Mouse (Mus musculus): ENCODE results near the gene Tmem128. TPM values are rescaled to one million over a fixed set of nuclear protein-coding genes. Genes with fewer than 3 reads are reported as not detected.

Gene Tmem128
- polyA plus RNA-seq, 1 experiment: not detected

DNA sequence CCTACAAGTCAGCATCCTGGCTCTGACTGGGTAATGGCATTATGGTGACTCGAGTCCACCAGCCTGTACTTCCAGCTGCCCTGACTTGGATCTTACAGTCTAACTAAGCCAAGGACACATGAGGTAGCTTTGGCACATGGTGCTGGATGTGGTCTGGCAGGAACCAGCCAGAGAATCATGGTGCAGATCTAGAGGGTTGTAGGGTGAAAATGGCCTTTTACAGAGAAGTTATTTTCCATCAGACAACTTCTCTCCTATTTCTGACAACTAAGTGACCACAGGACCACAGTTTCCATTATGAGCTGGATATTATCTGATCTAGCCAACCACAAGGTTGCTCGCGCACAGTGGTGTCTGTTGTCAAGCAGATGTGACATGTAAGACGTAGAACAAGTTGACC lies 13.8 kb downstream of the Tmem128 start:
- TF ChIP-seq POLR2A (IDR thresholded peaks at IDR 0.05; ENCODE audit: insufficient read depth, low read depth, low read length) (no peak), CTCF (IDR thresholded peaks at IDR 0.05; ENCODE audit: insufficient read depth, low read depth, low read length) (no peak)
- Histone ChIP-seq H3K4me3 (ENCODE audit: insufficient read depth, low read depth, low read length) (no peak overlapping the region), H3K4me1 (ENCODE audit: control insufficient read depth, insufficient read depth, low read length) (peaks cover 17% of the 10 kb centered on the region), H3K27ac (ENCODE audit: insufficient read depth, low read depth, low read length) (no peak overlapping the region)
- 92% methylated on average over 4 of the region's 4 CpGs for WGBS

GRCm38 (mm10) chr5:38275771-38276170 lies 15.8 kb downstream of the Tmem128 start, which contains the start of gene Otop1:
Gene Otop1 (plus strand): TSS chr5:38275972.
- Histone ChIP-seq H3K4me1 (ENCODE audit: control insufficient read depth, insufficient read depth, low read length) (peaks cover 17% of the 10 kb centered on the region), H3K4me3 (ENCODE audit: insufficient read depth, low read depth, low read length) (no peak within 1 kb of the TSS), H3K27ac (ENCODE audit: insufficient read depth, low read depth, low read length) (no peak within 1 kb of the TSS)
- WGBS: 23% methylated on average over 4 of the region's 4 CpGs
- TF ChIP-seq CTCF (IDR thresholded peaks at IDR 0.05; ENCODE audit: insufficient read depth, low read depth, low read length) (no peak), POLR2A (IDR thresholded peaks at IDR 0.05; ENCODE audit: insufficient read depth, low read depth, low read length) (no peak)

DNA sequence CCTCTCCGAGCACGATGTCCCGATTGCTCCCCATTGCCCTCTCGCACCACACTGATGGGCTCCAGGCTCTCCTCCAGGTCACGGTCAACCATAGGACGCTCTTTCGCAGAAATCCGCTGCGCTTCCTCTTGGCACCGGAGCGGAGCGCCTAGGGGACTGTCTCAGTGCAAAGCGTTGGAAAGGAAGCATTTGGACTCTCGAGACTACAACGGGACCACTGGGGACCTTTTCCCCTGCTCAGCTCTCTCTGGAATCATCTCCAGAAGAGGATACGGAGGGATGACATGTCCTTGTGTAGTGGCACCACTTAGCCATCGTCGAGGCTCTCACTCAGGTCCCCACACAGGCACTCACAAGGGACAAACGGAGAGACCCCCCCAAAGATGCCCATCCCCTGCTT lies 16.5 kb downstream of the Tmem128 start:
- TF ChIP-seq POLR2A (IDR thresholded peaks at IDR 0.05; ENCODE audit: insufficient read depth, low read depth, low read length) (no peak), CTCF (IDR thresholded peaks at IDR 0.05; ENCODE audit: insufficient read depth, low read depth, low read length) (no peak)
- WGBS: 2% methylated on average over 19 of the region's 19 CpGs
- Histone ChIP-seq H3K27ac (ENCODE audit: insufficient read depth, low read depth, low read length) (no peak overlapping the region), H3K4me1 (ENCODE audit: control insufficient read depth, insufficient read depth, low read length) (peaks cover 17% of the 10 kb centered on the region), H3K4me3 (ENCODE audit: insufficient read depth, low read depth, low read length) (no peak overlapping the region)

GRCm38 (mm10) chr5:38277098-38277866 lies 17.3 kb downstream of the Tmem128 start:
- H3K4me1 ChIP-seq (ENCODE audit: control insufficient read depth, insufficient read depth, low read length): peaks cover 17% of the 10 kb centered on the region
- H3K4me3 ChIP-seq (ENCODE audit: insufficient read depth, low read depth, low read length): peak overlapping the region; percentile 27
- under 1% methylated on average over 65 of the region's 65 CpGs for WGBS
- H3K27ac ChIP-seq (ENCODE audit: insufficient read depth, low read depth, low read length): no peak overlapping the region
- TF ChIP-seq CTCF (IDR thresholded peaks at IDR 0.05; ENCODE audit: insufficient read depth, low read depth, low read length): no peak
- TF ChIP-seq POLR2A (IDR thresholded peaks at IDR 0.05; ENCODE audit: insufficient read depth, low read depth, low read length): no peak

GRCm38 (mm10) chr5:38277936-38278600 lies 18.1 kb downstream of the Tmem128 start:
- no peak overlapping the region; the same call in 1 of the 2 replicates for H3K4me3 ChIP-seq (ENCODE audit: insufficient read depth, low read depth, low read length)
- peaks cover 17% of the 10 kb centered on the region for H3K4me1 ChIP-seq (ENCODE audit: control insufficient read depth, insufficient read depth, low read length)
- 42% methylated on average over 12 of the region's 12 CpGs for WGBS
- TF ChIP-seq POLR2A (IDR thresholded peaks at IDR 0.05; ENCODE audit: insufficient read depth, low read depth, low read length) (no peak), CTCF (IDR thresholded peaks at IDR 0.05; ENCODE audit: insufficient read depth, low read depth, low read length) (no peak)
- no peak overlapping the region for H3K27ac ChIP-seq (ENCODE audit: insufficient read depth, low read depth, low read length)

DNA sequence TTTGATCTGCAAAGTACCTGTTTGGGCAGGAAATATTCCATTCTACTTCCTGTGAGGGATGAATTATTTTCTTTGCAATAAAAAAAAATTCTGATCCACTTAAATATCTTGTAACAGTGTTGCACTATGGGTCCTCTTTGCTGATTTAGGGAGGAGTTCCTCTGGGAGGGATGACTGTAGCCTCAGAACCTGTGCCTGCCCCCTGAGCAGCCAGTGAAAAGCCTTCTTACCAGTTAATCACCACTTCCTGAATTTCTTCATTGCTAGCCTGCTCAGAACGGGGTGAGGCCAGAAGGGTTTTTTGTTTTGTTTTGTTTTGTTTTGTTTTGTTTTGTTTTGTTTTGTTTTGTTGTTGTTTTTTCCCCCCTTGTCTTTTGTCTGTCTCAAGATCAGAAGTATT lies 20.1 kb downstream of the Tmem128 start:
- Histone ChIP-seq H3K27ac (ENCODE audit: insufficient read depth, low read depth, low read length) (no peak overlapping the region), H3K4me1 (ENCODE audit: control insufficient read depth, insufficient read depth, low read length) (peaks cover 17% of the 10 kb centered on the region), H3K4me3 (ENCODE audit: insufficient read depth, low read depth, low read length) (no peak overlapping the region)
- no peak for TF ChIP-seq CTCF (IDR thresholded peaks at IDR 0.05; ENCODE audit: insufficient read depth, low read depth, low read length)
- no peak for TF ChIP-seq POLR2A (IDR thresholded peaks at IDR 0.05; ENCODE audit: insufficient read depth, low read depth, low read length)
- WGBS: 36% methylated on average over 1 of the region's 1 CpGs

DNA sequence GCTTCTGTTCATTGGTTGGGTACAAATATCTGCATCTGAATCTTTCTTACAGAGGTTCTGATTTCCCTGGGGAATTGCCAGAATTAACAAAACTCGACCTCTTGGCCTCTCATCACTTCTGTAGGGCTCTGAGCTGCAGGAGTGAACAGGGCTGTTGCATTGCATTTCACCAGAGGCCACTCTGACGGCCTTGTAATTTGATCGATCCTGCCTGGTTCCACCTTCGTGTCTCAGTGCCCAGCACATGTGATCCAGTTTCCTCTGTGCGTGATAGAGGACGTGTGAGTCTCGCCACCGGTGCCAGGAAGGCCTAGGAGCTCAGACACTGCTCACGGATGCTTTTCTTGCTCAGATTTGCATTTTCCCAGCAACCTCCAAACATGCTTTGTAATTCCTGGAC lies 25.7 kb downstream of the Tmem128 start:
- WGBS: 82% methylated on average over 9 of the region's 9 CpGs
- Histone ChIP-seq H3K27ac (ENCODE audit: insufficient read depth, low read depth, low read length) (no peak overlapping the region), H3K4me3 (ENCODE audit: insufficient read depth, low read depth, low read length) (no peak overlapping the region), H3K4me1 (ENCODE audit: control insufficient read depth, insufficient read depth, low read length) (no peaks in the 10 kb centered on the region)
- no peak for TF ChIP-seq CTCF (IDR thresholded peaks at IDR 0.05; ENCODE audit: insufficient read depth, low read depth, low read length)
- no peak for TF ChIP-seq POLR2A (IDR thresholded peaks at IDR 0.05; ENCODE audit: insufficient read depth, low read depth, low read length)

GRCm38 (mm10) chr5:38288476-38288875 lies 28.5 kb downstream of the Tmem128 start:
- TF ChIP-seq POLR2A (IDR thresholded peaks at IDR 0.05; ENCODE audit: insufficient read depth, low read depth, low read length): no peak
- TF ChIP-seq CTCF (IDR thresholded peaks at IDR 0.05; ENCODE audit: insufficient read depth, low read depth, low read length): no peak
- no peak overlapping the region for H3K27ac ChIP-seq (ENCODE audit: insufficient read depth, low read depth, low read length)
- 86% methylated on average over 3 of the region's 3 CpGs for WGBS
- no peak overlapping the region for H3K4me3 ChIP-seq (ENCODE audit: insufficient read depth, low read depth, low read length)
- no peaks in the 10 kb centered on the region for H3K4me1 ChIP-seq (ENCODE audit: control insufficient read depth, insufficient read depth, low read length)

DNA sequence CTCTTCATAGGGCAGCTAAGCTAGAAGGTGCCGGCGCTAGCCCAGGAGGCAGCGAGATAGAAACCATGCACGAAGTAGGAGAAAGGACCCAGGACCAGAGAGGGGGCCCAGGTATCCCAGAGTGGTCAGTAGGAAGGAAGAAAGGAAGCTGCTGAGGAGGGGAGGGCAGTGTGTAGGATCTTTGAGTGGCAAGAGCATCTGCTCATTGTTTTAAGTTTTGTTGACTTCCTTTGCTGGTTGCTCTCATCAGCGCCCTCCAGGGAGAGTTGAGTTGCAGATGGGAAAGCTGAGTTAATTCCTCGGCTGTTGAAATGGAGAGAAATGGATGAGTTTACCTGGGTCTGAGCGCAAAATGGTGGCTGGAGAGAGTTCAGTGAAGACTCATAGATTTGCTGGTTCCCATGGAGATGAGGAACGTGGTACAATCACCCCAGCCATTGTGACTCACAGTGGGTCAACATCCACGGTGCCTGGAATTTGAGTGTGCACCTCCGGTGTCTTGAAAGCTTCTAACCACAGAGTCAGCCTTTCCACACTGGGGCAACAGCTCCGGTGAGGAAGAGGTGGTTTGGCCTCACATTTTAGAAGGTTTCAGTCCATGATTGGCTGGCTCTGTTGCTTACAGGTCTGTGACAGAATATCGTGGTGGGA lies 41.9 kb downstream of the Tmem128 start:
- Histone ChIP-seq H3K4me1 (ENCODE audit: control insufficient read depth, insufficient read depth, low read length) (peaks cover 18% of the 10 kb centered on the region), H3K27ac (ENCODE audit: insufficient read depth, low read depth, low read length) (no peak overlapping the region), H3K4me3 (ENCODE audit: insufficient read depth, low read depth, low read length) (no peak overlapping the region)
- TF ChIP-seq CTCF (IDR thresholded peaks at IDR 0.05; ENCODE audit: insufficient read depth, low read depth, low read length) (no peak), POLR2A (IDR thresholded peaks at IDR 0.05; ENCODE audit: insufficient read depth, low read depth, low read length) (no peak)
- WGBS: 90% methylated on average over 12 of the region's 12 CpGs
